Mouse (Mus musculus) MEL (cell line): ENCODE data around the gene 1700001P01Rik.

ENCODE experiments used
- CTCF ChIP-seq, 3 experiments: IDR thresholded peaks in 2 of 3; conservative IDR thresholded peaks in 1 of 3; 2 replicates each; pipeline ENCODE4 v1.5.1; 2011 to 2012; ENCODE audit warnings: low read length in 3 of 3, low read depth in 2 of 3, mild to moderate bottlenecking in 2 of 3, improper control_type of control experiment in 1 of 3, inconsistent platforms in 1 of 3, mixed read lengths in 1 of 3, moderate library complexity in 1 of 3; ENCODE audit not compliant: control insufficient read depth in 1 of 3, insufficient read depth in 1 of 3, poor library complexity in 1 of 3, severe bottlenecking in 1 of 3
- EP300 ChIP-seq, 2 experiments: IDR thresholded peaks; 2 replicates each; pipeline ENCODE4 v1.6.1; 2011; ENCODE audit warnings: improper control_type of control experiment in 2 of 2, low read length in 2 of 2, low read depth in 1 of 2, mild to moderate bottlenecking in 1 of 2
- GABPA ChIP-seq: IDR thresholded peaks from 2 replicates; pipeline ENCODE4 v1.6.1; 2012; ENCODE audit warnings: low read depth, mild to moderate bottlenecking, inconsistent platforms, low read length, improper control_type of control experiment, moderate library complexity
- HCFC1 ChIP-seq: IDR thresholded peaks from 2 replicates; pipeline ENCODE4 v1.6.1; 2012; ENCODE audit warnings: low read depth, mild to moderate bottlenecking, inconsistent platforms, low read length, improper control_type of control experiment, moderate library complexity
- JUND ChIP-seq: IDR thresholded peaks from 2 replicates; pipeline ENCODE4 v1.6.1; 2011; ENCODE audit warnings: low read depth, mild to moderate bottlenecking, improper control_type of control experiment, low read length
- MAFK ChIP-seq: IDR thresholded peaks from 2 replicates; pipeline ENCODE4 v1.6.1; 2011; ENCODE audit warnings: low read depth, mild to moderate bottlenecking, low read length, improper control_type of control experiment, borderline replicate concordance
- MAX ChIP-seq: IDR thresholded peaks from 2 replicates; pipeline ENCODE4 v1.6.1; 2011; ENCODE audit warnings: low read length, improper control_type of control experiment
- NELFE ChIP-seq: IDR thresholded peaks from 2 replicates; pipeline ENCODE4 v1.6.1; 2011; ENCODE audit warnings: low read depth, low read length, improper control_type of control experiment
- POLR2A ChIP-seq, 2 experiments: IDR thresholded peaks; 2 replicates each; pipeline ENCODE4 v1.6.1; 2011 to 2012; ENCODE audit warnings: low read length in 2 of 2, mild to moderate bottlenecking in 2 of 2, control low read depth in 1 of 2, improper control_type of control experiment in 1 of 2, low read depth in 1 of 2, moderate library complexity in 1 of 2; ENCODE audit not compliant: control insufficient read depth in 1 of 2, insufficient read depth in 1 of 2, poor library complexity in 1 of 2
- POLR2AphosphoS2 ChIP-seq: IDR thresholded peaks from 2 replicates; pipeline ENCODE4 v1.6.1; 2011; ENCODE audit warnings: low read length, improper control_type of control experiment
- RAD21 ChIP-seq: IDR thresholded peaks from 2 replicates; pipeline ENCODE4 v1.6.1; 2011; ENCODE audit warnings: mild to moderate bottlenecking, low read depth, low read length, improper control_type of control experiment
- USF1 ChIP-seq: IDR thresholded peaks from 2 replicates; pipeline ENCODE4 v1.6.1; 2014; ENCODE audit warnings: low read depth, mild to moderate bottlenecking, inconsistent platforms, low read length, improper control_type of control experiment, moderate library complexity
- ZMIZ1 ChIP-seq: IDR thresholded peaks from 2 replicates; pipeline ENCODE4 v1.6.1; 2012; ENCODE audit warnings: low read depth, mild to moderate bottlenecking, inconsistent platforms, low read length, improper control_type of control experiment, moderate library complexity
- ZNF384 ChIP-seq: IDR thresholded peaks from 2 replicates; pipeline ENCODE4 v1.6.1; 2012; ENCODE audit warnings: low read depth, mild to moderate bottlenecking, inconsistent platforms, low read length, improper control_type of control experiment

GRCm38 (mm10) chr11:97806613-97806964, 30.9 kb upstream of the 1700001P01Rik start:
- TF ChIP-seq POLR2A (IDR thresholded peaks at IDR 0.05; ENCODE audit: control insufficient read depth in 1 of 2, insufficient read depth in 1 of 2, low read depth in 1 of 2, low read length in 2 of 2, poor library complexity in 1 of 2) (no peak), CTCF (IDR thresholded peaks at IDR 0.05 in 2 of 3, conservative IDR thresholded peaks at IDR 0.05 in 1 of 3; ENCODE audit: control insufficient read depth in 1 of 3, insufficient read depth in 1 of 3, low read depth in 2 of 3, low read length in 3 of 3, poor library complexity in 1 of 3, severe bottlenecking in 1 of 3) (no peak), USF1 (no peak), ZNF384 (no peak), HCFC1 (no peak), GABPA (no peak), NELFE (no peak), POLR2AphosphoS2 (no peak), MAX (no peak), RAD21 (no peak), JUND (no peak), ZMIZ1 (no peak), EP300 (IDR thresholded peaks at IDR 0.05; ENCODE audit: low read depth in 1 of 2, low read length in 2 of 2) (no peak), MAFK (no peak)
